Mouse (Mus musculus) kidney, postnatal 10 days (tissue): Measurements from ENCODE around the gene Anapc1.
"Not testable (repeated sequence)": the region's sequence is repeated elsewhere in the genome, so short reads cannot be mapped to it uniquely, and the experiment has no call there.

Experiments
- DNase-seq: peaks from one replicate; pipeline ENCODE4 v3.0.0; 2021; ENCODE audit warnings: mixed read lengths

Anapc1 gene

DNA sequence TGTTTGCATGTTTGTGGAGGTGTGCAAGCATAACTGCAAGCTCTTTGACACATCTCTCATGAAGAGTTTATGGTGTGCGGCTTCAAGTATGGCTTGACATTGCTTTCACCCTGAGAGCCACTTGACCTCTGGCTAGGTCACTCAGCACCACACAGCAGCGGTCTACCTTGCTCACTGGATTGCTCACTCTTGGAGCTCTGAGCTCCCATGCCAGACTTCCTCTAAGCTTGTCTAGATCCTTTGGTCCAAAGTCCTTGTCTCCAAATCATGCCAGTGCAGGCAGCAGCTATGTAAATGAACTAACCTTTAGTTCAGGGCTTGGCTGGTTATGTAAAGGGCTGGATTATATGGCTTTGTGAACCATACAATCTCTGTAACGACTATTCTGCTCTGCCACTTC is 9.2 kb upstream of the Anapc1 start:
- DNase-seq, result no peak

DNA sequence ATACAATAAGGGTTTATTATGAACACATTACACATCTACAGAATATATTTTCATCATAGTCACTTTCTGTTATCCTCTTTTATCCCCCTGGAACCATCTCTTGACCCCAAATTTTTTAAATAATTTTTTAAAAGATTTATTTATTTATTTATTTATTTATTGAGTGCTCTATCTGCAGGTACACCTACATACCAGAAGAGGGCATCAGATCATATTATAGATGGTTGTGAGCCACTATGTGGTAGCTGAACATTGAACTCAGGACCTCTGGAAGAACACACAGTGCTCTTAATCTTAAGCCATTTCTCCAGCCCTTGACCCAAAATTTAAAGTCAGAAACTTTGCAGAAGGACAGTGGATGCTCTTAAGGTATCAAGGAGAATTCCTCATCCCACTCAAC is 7.4 kb upstream of the Anapc1 start:
- no peak for DNase-seq

DNA sequence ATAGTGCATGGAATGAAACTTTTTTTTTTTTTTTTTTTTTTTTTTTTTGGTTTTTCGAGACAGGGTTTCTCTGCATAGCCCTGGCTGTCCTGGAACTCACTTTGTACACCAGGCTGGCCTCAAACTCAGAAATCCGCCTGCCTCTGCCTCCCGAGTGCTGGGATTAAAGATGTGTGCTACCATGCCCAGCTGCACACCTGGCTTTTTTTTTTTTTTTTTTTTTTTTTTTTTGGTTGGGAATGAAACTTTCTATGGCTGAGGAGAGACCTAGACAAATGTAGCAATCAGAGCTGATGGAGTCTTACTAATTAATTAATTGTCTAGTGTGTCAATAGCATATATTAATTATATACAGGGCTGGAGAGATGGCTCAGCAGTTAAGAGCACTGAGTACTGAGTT is 6.6 kb upstream of the Anapc1 start:
- not testable (repeated sequence) for DNase-seq

DNA sequence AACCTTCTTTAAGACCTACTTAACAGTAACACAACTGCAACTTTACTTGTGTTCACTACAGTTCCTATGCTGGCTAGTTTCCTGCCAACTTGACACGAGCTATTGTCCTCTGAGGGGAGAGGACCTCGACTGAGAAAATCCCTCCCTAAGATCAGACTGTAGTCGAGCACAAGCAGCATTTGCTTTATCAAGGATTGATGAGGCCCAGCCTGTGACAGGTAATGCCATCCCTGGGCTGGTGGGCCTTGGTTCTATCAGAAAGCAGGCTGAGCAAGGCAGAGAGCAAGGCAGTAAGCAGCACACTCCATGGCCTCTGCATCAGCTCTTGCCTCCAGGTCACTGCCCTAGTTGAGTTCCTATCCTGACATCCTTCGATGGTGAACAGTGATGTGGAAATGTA is 6.0 kb upstream of the Anapc1 start:
- DNase-seq, result no peak

DNA sequence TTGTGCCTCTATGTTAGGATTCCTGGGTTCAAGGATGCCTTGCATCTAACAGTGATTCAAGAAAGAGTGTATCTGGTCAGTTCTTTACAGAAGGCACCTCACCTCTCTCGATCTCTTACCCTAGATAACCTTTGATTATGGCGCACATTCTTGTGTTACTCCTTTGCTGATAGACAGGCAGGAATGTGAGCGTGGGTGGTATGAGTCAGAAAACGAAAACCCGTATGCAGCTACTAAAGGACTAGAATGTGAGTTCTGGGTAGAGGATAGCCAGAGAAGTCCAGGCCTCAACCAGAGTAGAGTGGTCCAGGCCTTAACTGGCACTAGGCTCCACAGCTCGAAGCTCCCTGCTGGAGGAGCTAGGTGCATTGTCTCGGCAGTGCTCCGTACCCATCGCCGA is 5.6 kb upstream of the Anapc1 start:
- no peak for DNase-seq

DNA sequence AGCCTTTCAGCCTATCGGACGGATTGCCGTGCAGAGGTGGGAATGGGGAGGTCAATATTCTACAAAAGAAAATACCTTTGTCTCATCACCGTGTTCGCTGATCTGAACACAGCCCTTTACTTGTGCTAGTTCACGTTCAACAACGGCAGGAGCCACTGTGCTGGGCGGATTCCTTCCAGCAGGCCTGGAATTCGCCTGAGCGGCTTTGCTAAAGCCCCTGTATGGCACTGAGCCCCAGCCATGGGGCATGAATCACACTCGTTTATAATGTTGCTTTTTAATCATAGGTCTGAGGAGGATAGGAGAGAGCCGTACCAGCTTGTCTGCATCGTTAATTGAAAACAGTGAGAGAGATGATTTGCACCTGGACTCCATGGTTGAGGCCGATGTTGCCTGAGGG is 5.1 kb upstream of the Anapc1 start:
- no peak for DNase-seq

DNA sequence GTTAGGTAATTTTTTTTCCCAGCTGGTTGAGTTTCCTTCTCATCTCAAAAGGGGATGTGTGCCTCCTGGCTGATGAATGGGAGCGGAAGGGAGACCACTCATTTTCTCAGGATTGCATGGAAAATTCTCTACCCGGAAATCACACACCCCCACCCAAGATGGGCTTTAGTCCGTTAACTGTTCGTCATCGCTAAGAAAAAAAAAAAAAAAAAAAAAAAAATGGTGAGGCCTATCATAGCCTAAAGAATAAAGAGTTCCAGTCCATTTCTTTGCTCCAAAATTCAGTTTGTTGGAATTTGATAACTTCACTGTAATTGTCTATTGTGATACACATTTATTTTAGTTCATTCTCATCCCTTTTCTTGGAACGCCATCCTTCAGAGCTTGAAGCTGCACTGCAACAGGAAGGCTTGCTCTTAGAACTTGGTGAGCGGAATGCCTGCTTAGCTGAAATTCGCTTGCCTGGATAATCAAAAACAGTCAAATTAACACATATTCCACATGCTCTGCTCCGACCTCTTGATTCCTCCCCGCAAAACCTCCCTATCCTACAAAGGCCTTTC is 448 bp upstream of the Anapc1 start:
- DNase-seq, result no peak

DNA sequence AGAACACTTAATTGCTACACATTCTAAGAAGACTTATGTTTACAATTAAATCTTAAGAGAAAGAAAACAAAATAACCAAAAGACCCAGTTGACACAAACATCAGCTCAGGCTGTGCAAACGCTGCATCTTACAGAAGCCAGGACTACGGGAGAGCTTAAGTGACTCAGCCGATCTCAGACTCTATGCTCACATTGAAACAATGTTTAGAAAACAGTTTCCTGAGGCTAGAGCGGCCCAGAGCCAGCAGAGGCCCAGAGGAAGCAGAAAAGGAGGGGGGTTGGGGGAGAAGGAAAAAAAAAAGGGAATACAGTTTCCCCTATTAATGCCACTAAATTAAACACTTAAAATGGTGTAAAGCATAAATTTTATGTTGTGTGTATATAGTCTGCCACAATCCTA is 6.5 kb downstream of the Anapc1 start:
- DNase-seq, result peak; percentile 29

DNA sequence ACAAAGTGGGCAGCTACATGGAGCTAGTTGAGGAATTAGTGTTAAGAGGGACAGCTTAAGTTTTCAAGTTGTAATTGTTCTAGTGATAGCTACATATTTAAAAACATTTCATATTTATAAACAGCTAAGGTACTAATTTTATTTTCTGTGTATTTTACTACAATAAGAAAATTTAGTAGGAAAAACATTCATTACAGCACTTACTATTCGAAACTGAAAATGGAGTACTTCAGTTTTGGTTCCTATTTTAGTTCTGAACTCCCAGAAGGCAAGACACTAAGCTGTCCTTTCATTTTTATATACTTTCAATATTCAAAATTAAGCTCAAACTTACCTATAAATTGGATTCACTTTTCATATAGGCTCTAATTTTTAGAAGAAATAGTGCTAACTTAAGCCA is 66.6 kb downstream of the Anapc1 start:
- DNase-seq, result no peak

DNA sequence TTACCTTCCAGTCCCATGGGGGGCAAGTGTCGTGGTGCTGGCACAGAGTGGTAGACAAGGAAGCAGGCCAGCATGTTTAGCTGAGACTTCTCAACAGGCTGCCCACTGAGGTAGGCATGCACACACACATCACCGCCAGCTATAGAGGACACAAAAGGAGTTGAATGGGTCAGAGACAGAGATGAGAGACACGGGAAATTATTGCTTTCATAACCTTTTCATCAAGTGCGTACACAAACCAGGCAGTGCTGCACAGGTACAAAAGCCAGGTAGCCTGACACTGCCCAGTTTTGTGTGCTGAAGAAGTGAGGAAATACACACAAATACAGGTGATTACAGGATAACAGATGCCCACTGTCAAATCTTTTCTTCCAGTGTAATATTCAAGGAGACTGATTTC is 71.8 kb downstream of the Anapc1 start:
- DNase-seq, result no peak

DNA sequence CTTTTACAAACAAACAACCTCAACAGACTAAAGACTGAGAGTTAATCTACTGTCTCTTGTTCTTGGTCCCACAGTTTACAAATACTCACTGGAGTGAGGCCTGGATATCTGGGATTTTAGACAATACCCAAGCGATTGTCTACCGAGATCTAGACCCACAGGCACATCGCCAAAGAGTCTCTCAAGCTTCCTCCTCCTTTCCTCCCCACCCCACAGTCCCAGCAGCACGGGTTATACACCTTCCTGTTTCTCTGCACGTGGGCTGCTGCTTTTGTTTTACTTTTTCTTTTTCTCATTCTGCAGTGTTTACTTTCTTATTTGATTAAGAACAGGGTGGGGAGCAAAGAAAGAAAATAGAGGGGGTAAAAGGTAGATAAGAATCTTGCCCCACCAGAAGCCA is 73.8 kb downstream of the Anapc1 start:
- peak; percentile 17 for DNase-seq

DNA sequence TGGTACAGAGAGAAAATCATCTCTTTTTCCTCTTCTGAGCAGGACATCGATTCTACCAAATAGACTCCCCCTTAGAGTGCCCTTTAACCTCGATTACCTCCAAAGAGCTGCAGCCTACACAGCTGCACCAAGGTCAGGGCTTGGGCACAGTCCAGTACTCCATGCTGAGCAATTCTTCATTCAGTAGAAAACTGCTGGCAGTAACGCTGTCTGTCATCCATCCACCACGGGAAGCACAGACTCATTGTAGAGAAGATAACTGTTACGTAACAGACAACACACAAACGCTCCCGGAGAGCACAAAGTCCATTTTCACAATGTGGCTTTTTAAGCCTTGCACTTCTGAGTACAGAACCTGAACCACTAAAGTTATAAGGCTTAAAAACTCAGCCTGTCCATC is 74.9 kb downstream of the Anapc1 start:
- DNase-seq, result no peak

DNA sequence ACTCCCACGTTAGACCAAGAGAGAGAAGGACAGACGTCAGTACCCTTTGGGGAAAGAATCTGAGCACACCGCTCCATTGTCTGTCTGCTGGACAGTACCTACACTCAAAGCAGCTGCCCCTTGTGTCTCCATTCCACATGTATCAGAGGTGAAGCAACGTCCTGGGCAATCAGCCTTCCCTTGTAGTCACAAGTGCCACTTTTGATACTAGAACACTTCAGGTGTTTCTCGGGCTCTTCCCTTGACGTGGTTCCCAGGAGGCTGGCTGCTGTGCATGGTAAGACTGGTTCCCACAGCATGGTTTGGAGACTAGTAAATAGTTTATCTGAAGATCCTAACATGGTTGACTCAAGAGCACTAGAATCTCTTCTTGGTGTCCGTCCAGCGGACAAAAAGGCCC is 76.0 kb downstream of the Anapc1 start:
- DNase-seq, result no peak

DNA sequence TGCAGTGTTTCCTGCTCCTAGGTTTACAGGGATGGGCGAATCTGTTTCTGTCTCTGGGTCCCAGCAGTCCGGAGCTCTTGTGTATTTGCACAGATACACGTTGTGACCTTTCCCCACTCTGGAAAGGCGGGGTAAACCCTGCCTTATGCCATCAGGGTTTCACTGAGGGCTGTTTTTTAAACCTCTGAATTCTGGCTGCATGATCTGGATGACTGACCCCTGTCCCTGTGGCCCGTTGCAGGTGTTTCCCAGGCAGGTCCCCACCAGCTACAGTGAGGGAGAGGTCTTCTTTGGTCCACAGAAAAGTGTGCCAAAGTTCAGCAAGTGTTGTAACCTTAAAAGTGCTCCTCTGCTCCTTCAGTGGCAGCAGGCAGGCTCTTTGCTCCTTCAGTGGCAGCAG is 77.9 kb downstream of the Anapc1 start:
- DNase-seq, result no peak

DNA sequence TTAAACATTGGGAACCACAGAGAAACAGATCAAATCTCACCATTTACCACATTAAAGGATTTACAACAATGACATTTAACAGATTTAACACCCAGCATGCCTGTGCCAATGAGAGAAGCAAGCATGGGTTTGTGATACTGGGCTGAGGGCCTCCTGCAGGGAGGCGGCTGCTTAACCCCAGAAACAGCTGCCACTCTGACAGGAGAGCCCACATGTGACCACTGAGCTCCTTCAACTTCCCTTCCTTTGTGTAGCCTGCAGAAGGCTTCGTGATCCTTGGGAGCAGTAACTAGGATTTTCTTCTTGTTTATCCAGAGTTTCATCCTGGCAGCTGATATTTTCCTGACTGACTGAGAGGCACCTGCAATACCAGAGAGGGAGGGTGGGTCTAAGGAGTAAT is 85.7 kb downstream of the Anapc1 start:
- no peak for DNase-seq

DNA sequence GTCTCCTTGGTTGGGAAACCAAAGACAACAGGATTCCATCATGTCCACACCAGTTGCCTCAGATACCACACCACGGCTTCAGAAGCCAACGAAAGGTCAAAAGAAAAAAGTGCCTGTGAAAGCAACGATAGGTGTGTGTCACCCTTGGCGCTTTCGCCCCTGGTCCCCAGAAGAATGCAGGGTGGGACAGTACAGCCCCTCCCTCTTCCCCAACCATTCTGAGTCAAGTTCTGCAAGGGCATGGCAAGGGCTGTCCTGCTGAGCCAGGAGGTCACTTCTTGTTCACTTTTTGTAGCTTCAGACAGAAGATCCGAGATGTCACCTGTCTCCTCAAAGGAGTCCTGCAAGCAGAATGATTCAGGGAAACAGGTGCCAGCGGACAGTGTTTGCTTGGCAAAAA is 94.9 kb downstream of the Anapc1 start:
- DNase-seq, result no peak

DNA sequence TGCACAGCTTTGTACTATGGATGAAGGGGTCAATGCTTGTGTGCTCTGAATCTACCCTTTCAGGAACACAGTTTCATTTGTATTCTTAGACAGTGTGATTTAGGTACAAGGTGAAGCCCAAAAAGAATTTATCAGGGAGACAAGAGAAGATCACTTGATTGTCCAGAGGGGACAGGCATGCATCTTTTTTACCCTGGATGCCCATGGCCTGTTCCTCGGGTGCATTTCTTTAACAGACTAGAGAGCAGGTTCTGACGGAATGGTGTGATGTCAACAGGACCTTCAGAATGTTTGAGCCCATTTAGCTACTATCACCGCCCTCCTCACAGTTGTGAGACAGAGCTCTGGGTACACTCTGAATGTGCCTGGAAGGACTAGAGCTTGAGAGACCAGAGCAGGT is 96.3 kb downstream of the Anapc1 start, which contains the start of gene Spdye4c:
Gene Spdye4c, plus strand, starts transcription at position 301 of the 400 bp plus-strand sequence.
- no peak for DNase-seq

DNA sequence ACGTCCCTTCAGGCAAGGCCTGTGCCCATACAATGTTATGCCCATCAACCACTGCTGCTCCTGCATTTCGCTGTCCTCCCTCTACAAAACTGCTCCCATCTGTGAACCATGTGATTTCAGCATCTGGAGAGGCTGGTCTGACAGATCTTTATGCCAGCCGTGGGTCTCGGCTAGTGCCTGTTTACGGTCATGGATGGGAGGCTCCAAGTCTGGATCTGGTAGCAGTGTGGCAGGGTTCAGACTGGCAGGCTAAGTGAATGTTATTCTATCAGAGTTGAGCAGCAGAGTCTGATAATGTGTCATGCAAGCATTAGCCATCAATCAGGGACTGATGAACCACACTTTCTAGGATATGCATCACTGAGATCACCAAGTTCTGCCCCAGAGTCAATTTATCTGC is 104.3 kb downstream of the Anapc1 start:
- no peak for DNase-seq

DNA sequence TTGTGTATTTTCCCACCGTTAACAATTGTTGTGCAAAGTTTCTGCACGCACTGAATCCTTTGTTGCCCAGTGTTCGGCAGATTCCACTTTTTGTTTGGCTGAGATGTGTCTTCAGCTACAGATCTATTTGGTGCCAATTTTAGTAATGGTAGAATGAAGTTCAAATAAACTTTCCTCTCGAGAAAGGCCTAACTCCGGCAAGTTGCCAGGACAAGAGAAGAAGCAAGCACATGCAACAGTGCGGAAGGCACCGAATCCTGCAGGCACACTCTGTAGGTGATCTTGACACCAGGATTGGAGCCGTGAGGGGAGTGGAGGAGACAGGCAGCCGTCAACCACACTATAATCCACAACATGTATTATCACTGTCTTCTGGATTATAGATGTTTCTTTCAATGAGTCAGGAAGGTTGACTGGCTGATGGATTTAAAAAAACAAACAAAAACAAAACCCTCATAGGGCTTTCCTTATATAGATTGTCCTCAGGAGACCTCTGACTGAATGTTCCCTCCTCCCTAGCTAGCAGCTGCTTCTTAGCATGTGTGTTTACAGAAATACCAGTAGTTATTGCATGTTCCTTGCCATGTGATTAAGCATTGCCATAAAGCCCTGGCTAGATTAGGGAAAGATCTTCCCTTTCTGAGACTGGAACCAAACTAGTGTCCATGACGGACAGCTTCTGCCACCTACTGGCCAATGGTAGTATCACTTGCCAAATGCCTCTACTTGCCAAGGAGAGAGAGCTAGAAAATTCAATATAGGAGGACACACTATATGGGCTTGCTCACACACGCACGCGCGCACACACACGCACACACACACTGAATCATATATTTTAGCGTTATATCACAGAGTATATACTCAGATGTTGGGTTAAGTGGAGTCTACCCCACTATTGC is 114.2 kb downstream of the Anapc1 start:
- peak; percentile 92 for DNase-seq

DNA sequence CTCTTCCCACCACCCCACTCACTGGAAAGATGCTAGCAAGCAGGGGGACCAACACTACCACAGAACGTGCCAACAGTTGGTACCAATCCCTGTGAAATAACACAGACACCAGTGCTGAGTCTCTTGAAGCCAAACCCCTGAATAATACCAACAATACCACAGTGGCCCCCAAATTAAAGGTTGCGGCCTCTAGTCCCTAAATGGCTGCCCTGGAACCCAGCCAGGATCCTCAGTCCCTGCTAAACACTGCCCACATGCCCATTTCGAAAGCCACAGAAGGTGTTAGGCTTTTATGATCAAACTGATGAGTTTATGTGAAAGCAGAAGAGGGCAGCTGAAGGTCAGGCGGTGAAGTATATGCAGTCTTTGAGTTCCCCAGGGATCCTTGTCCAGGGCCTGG is 116.2 kb downstream of the Anapc1 start:
- no peak for DNase-seq

DNA sequence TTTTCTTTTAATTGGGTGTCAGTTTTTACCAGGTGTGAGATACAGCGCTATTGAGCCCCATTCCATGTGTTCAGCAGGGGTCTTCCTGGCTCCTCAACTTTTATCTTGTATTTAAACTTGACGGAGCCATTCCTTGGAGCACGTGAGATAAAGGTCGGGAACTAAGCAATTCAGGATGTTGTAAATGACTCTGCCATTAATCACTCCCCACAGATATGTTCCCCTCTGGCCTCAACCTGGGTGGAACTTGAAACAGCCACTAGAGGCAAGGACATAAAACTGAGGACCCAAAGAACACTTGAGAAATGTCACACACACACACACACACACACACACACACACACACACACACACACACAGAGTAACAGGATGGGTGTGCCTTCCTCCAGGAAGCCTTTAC is 118.7 kb downstream of the Anapc1 start:
- DNase-seq, result no peak

DNA sequence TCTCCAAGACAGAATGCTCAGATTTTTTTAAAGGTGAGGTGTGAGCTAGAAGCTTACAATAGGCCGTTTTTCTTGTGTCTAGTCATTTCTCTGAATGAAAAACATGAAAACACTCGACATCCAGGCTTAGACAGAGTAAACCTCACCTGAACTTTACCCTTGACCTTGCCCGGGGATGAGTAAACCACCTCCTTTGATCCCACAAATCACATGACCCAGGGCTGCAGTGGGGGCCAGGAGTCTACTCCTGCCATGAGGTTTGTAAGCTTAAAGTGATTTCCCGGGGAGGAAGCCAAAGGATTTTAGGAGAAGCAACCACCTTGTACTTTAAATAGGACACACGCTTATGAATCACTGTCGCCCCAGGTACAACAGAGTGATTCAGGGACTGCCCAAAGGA is 119.2 kb downstream of the Anapc1 start:
- no peak for DNase-seq

DNA sequence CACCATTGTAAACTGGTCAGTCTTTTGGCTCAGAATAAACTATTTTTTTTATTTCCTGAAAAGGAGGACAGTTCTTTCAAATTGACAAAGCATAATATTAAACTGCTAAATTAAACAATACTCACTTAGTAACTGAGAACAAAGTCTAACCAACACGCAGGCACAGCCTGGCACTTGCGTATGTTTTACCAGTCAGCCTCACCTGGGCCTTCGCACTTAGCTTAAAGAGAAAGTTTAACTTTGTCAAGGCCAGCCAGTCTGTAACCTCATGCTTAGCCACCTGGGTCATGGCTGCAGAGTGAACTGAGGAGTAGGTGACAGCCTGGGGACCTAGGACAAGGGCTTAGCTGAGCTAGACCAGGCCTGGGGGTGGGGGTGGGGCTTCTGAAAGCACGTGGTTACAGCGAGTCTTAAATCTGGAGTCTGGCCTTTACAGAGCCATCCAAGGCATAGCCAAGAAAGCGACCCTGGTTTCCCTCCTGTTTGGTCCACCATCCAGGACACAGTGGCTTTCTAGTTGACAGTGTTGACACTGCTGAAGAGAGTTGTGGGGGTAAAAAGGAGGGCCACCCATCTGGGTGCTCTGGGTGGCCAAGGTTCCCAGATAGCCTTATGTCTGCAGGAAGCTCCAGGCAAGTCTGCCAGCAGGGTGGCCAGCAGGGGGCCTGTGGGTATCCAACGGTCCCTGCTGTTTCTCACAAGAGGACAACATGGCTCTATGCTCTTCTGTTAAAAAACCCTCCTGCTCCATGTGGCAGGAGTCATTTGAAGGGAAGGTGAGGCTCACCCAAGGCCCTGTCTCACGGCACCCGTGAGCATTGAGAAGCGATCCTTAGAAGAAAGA is 120.7 kb downstream of the Anapc1 start:
- peak; percentile 60 for DNase-seq

DNA sequence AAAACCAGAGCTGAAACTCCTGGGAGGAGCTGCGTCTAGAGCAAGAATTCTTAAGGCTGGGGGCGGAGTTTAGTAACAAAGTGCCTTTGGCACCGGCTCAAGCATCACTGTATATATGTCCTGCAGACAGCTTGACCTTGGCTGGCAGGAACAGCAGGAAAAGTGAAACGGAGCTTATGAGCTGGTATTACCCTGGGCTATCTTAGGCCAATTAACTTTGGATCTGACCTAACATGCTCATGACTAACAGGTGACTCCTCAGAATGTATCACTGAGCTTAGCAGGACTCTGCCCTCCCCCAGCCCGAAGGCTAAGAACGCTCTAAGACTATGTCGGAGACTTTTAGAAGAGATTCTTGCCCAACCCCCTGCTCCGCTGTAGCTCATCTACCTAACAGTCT is 121.3 kb downstream of the Anapc1 start:
- no peak for DNase-seq
